Mouse (Mus musculus): ENCODE results near the gene Noxa1.

The Noxa1 gene

GRCm38 (mm10) chr2:25094785-25095108 lies 202 bp downstream of the Noxa1 start:
- no peak for DNase-seq

GRCm38 (mm10) chr2:25088636-25089035 lies 6.3 kb downstream of the Noxa1 start:
- no peak for DNase-seq

DNA sequence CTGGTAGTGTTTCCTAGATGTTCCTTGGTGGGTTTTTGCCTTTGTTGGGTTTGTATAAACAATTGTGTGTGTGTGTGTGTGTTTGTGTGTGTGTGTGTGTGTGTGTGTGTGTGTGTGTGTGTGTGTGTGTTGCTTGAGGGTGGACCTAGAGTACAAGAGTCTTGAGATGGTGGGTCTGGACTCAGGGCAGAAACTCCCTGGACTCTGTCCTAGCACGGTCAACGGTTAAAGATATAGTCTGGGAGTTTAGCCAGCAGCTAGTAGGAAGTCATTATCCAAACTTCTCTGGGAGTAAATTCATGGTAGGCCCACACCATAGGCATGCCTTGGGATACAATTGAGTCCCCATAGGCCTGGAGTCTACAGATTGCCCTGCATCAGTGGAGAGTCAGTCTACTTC lies 7.1 kb downstream of the Noxa1 start:
- no peak for DNase-seq

DNA sequence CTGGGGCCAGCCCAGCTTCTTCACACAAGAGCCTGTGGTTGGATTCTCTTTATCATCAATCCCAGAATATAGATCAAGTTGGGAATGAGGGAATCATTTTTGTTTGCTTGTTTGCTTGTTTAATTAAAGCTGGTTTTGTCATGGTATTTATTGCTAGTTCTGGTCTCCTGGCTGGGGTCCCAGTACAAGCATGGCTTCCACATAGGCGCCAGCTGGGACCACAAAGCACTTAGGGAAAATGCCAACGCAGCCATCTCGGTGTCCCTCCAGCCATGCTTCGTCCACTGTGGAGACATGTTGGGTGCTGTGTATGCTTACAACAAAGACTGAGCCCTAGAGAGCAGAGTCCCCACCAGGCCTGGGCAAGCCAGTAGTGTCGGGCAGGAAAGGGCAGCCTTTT lies 9.4 kb downstream of the Noxa1 start:
- no peak for DNase-seq

GRCm38 (mm10) chr2:25083697-25084096 lies 11.3 kb downstream of the Noxa1 start:
- no peak for DNase-seq

DNA sequence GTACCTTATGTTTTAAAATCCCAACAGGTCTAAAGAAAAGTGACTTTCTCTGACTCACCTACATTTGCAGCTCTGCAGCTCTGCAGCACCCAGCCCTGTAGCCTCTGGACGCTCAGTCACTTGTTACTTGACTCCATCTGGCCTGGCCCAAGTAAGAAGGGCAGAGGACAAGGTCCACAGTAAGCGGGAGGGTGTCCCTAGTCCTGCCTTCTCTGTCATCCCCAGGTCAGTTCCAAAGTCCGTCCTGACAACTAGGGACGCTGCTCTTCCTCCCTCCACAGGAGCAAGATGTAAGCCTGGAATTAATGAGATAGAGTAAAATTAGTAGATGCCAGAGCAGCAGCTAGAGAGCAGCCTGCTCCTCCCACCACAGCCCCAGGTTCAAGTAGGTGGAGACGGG lies 14.9 kb downstream of the Noxa1 start, which contains the start of gene Entpd8:
Entpd8 (plus strand) TSS at position 229 of the 400 bp plus-strand sequence.
- peak in 1 of 2 experiments; percentile 57 for DNase-seq

- DNase-seq, result peak; percentile 44 to 69
Observed at GRCm38 (mm10) chr2:25078967-25079366, 16.0 kb downstream of the Noxa1 start.

GRCm38 (mm10) chr2:25075506-25075905 lies 19.4 kb downstream of the Noxa1 start:
- peak; percentile 37 to 69 for DNase-seq

- DNase-seq, result peak in 1 of 2 experiments; percentile 23
Observed at GRCm38 (mm10) chr2:25072398-25072797, 22.6 kb downstream of the Noxa1 start.

- DNase-seq, result no peak
Observed at GRCm38 (mm10) chr2:25069537-25069936, 25.4 kb downstream of the Noxa1 start.

DNA sequence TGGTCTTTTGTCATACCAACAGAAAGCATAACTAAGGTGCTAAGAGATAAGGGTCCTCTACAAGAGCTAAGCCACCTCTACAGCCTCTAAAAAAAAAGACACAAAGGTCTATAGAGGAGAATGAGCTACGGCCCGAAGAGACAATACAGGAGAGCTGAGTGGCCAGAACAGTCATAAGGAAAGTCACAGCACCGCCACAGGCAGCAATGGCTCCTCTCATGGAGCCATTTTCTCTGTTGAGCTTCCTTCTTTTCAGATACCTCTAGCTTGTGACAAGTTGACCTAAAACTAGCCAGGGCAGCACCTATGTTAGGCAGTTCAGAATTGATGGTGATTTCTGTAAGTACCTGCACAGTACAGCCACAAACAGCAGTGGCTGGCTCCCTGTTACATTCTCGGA lies 28.4 kb downstream of the Noxa1 start:
- no peak for DNase-seq

DNA sequence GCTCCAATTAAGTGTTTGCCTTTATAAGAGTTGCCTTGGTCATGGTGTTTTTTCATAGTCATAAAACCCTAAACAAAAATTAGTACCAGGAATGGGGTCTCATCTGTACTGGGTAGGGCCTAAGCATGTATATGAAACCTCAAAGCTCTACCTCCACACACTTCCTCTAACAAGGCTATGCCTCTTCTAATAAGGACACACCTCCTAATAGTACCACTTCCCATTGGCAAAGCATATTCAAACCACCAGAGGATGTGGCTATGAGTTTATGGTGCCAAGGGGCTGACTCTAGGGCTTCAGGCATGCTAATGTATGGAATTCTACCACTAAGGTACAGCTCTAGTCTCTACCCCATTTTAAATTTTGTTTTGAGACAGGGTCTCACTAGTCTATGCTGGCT lies 29.4 kb downstream of the Noxa1 start:
- DNase-seq, result no peak

DNA sequence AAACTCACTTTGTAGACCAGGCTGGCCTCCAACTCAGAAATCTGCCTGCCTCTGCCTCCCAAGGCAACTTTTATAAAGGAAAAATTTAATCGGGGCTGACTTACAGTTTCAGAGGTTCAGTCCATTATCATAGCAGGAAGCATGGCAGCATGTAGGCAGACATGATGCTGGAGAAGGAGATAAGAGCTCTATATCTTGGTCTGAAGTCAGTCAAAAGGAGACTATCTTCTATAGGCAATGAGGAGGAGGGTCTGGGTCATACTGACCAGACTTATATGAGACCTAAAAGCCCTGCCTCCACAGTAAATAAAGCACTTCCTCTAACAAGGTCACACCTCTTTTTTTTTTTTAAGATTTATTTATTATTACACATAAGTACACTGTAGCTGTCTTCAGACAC lies 30.7 kb downstream of the Noxa1 start:
- DNase-seq, result no peak

DNA sequence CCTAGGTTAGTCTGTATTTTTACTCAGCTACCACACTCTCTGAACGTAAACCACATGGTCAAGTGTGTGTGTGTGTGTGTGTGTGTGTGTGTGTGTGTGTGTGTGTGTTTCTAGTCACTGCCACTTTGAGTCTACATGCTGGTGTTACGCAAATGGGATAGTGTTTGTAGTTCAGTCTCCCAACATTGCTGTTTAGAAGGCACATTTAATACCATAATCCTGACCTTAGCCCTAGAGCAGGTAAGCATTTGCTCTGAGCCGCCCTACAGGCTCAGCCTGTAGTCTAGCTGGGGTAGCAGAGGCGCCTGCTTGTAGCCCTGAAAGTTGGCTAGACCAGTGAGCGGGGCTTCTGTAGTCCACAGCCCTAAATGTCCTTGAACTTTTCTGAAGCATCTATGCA lies 31.4 kb downstream of the Noxa1 start:
- no peak for DNase-seq

GRCm38 (mm10) chr2:25058926-25059325 lies 36.0 kb downstream of the Noxa1 start:
- DNase-seq, result no peak

DNA sequence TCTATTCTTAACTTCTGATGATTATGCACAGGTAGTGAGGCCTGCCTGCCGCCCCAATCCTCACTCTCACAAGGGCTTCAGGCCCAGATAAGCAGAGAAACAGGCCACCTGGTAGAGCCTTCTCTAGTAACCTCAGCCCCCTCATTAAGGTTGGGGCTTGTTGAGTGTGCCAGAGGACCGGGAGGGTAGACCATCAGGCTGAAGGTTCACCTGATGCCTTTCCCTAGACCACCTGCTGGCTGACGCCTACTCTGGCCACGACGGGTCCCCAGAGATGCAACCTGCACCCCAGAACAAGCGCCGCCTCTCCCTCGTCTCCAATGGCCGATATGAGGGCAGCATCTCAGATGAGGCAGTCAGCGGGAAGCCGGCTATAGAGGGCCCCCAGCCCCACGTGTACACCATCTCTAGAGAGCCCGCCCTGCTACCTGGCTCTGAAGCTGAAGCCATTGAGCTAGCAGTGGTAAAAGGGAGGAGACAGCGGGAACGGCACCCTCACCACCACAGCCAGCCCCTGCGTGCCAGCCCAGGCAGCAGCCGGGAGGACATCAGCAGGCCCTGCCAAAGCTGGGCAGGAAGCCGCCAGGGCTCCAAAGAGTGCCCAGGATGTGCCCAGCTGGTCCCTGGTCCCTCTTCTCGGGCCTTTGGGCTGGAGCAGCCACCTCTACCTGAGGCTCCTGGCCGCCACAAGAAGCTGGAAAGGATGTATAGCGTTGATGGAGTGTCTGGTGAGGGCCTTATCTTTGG lies 39.4 kb downstream of the Noxa1 start:
- no peak for DNase-seq

DNA sequence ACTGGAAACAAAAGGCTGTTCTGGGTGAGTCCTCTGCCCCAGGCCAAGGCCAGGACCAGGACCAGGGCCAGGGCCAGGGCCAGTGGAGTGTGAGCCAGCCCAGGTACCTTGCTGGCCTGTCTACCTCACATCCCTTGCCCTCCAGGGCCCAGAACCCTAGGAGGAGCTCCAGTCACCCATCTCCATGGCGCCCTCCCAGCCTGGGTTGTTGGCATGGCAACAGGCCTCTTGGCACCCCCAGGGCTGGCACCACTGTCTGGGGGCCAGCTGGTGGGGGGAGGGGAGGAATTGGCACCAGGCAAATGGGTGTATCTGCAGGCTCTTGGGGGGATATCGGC lies 39.9 kb downstream of the Noxa1 start:
- peak; percentile 32 to 46 for DNase-seq

DNA sequence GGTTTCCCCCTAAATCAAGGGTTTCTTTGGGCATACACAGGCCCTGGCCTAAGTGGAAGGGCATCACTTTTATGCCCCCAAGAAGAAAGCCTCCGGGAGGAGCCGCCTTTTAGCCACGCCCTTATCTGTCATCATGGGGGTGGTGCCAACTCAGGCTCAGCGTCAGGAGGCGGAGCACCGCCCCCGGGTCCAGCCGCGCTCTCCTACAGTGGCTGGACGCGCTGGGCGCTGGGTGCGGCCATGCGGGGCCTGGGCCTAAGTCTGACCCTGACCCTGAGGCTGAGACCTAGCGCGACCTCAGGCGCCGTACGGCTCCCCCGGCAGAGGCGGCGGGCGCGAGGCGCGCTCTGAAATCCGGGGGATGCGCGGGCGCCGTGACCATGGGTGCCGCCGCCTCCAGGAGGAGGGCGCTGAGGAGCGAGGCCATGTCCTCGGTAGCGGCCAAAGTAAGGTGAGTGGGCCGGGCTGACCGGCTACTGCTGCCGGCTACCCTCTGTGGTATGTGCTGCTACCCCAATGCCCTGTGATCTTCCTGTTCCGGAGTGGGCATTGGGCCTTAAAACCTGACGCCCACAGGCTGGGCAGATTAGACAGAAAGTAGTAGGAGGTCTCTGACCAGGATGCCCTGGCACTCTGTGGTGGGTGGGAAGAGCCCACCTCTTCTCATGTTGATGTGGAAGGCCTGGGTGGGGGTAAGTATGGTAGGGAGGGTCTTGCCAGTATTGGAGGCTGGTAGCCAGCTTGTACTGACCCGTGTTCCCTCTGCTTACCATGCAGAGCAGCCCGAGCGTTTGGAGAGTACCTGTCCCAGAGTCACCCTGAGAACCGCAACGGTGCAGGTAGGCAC lies 40.5 kb downstream of the Noxa1 start, which contains the start of gene Nsmf:
Nsmf (plus strand) TSS at position 135 of the 847 bp plus-strand sequence.
- peak; percentile 93 to 94 for DNase-seq

GRCm38 (mm10) chr2:25053101-25053500 lies 41.8 kb downstream of the Noxa1 start:
- no peak for DNase-seq

DNA sequence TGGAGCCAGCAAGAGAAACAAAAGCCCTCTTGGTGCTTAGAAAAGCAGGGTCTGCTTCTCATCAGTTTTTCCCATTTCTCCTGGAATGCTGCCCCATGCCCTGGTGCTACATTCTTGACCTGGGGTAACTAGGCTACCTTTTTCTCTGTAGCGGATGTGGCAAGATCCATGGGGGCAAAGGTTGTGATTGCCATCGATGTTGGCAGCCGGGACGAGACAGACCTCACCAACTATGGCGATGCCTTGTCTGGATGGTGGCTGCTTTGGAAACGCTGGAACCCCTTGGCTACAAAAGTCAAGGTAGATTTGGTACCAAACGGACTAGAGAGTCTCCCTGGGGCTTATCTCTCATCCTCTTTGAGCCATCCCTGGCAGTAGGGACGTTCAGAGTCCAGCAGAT lies 43.5 kb downstream of the Noxa1 start:
- DNase-seq, result no peak

DNA sequence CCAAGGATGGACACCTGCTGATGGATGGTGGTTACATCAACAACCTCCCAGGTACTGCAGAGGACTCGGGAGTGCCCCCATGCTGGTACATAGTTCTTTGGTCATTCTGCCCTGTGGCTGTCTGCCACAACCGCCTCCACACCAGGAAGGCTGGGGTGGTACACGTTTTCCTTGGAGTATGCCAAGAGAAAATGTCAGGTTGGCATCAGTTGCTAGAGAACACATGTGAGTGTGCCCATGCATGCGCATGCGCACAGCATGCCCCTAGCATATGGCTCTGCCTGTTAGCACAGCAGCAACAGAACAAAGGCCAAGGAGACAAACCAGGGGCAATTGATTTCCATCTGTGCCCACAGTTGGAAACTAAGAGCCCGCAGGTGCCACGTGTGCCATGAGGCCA lies 44.0 kb downstream of the Noxa1 start:
- no peak for DNase-seq

GRCm38 (mm10) chr2:25040089-25040488 lies 54.9 kb downstream of the Noxa1 start:
- DNase-seq, result no peak

All from kidney, postnatal 4 days (tissue).